Mouse (Mus musculus): ENCODE measurements around the gene Satb2. TPM values are rescaled to one million over a fixed set of nuclear protein-coding genes. Genes with fewer than 3 reads are reported as not detected.
"Not testable (repeated sequence)": the region's sequence is repeated elsewhere in the genome, so short reads cannot be mapped to it uniquely, and the experiment has no call there.

The Satb2 gene
- polyA plus RNA-seq, 1 experiment from 2014 or later, result 0.22 TPM

- Histone ChIP-seq H3K4me2 (no peak overlapping the region), H3K4me1 (replicated peaks) (no peaks in the 10 kb centered on the region), H3K36me3 (no peaks in the 10 kb centered on the region), H3K9ac (no peak overlapping the region), H3K27me3 (replicated peaks) (no peaks in the 10 kb centered on the region), H3K27ac (ENCODE audit: poor library complexity, severe bottlenecking) (no peak overlapping the region), H3K4me3 (no peak overlapping the region), H3K9me3 (replicated peaks) (no peaks in the 10 kb centered on the region)
- no peak for ATAC-seq (ENCODE audit: insufficient number of reproducible peaks, low FRiP score)
- 89% methylated on average over 8 of the region's 8 CpGs for WGBS
Observed at GRCm38 (mm10) chr1:56832738-56833137, 145.7 kb downstream of the Satb2 start.

DNA sequence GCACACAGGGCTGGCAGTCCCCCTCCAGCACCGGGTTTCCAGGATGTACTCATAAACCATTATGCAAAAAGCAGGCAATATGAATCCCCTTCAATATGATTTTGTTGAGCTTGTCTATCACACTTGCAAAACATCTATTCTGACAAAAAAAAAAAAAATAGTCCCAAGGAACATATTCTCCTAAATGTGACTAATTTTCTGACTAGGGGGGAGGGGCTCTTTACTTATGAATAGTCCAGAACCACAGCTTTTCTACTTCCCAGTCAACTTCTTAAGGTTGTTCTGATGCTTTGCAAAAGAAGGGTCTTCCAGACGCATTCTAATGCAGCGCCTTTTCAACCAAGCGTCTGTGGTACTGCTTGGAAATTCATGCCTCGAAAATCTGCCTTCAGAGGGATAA is 155.7 kb downstream of the Satb2 start:
- ATAC-seq (ENCODE audit: insufficient number of reproducible peaks, low FRiP score), result no peak
- H3K36me3 ChIP-seq, result no peaks in the 10 kb centered on the region
- 79% methylated on average over 5 of the region's 5 CpGs for WGBS
- no peaks in the 10 kb centered on the region for H3K4me1 ChIP-seq (replicated peaks)
- no peak overlapping the region for H3K4me2 ChIP-seq
- H3K27ac ChIP-seq (ENCODE audit: poor library complexity, severe bottlenecking), result no peak overlapping the region
- H3K27me3 ChIP-seq (replicated peaks), result no peaks in the 10 kb centered on the region
- H3K4me3 ChIP-seq, result no peak overlapping the region
- no peak overlapping the region for H3K9ac ChIP-seq
- no peaks in the 10 kb centered on the region for H3K9me3 ChIP-seq (replicated peaks)

DNA sequence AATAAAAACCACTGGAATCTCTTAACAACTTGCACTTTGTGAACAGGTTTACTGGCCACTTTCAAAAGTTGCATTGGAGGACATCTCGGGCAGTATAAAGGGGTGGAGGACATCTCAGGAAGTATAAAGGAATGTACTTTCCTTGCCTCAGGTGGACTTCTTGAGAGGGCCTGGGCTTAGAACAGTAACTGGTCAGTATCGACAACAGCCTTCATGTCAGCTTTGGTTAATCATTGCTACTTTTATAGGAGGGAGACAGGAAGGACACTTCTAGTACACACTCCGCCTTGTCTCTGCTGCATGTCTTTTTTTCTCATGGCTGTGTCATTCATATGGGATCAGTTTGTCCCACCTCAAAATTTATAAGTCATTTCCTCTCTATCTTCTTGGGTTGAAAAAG is 156.4 kb downstream of the Satb2 start:
- Histone ChIP-seq H3K27me3 (replicated peaks) (no peaks in the 10 kb centered on the region), H3K4me1 (replicated peaks) (no peaks in the 10 kb centered on the region), H3K4me3 (no peak overlapping the region), H3K4me2 (no peak overlapping the region), H3K36me3 (no peaks in the 10 kb centered on the region), H3K9me3 (replicated peaks) (no peaks in the 10 kb centered on the region), H3K9ac (no peak overlapping the region), H3K27ac (ENCODE audit: poor library complexity, severe bottlenecking) (no peak overlapping the region)
- ATAC-seq (ENCODE audit: insufficient number of reproducible peaks, low FRiP score), result no peak
- WGBS, result 83% methylated on average over 3 of the region's 3 CpGs

- ATAC-seq (ENCODE audit: insufficient number of reproducible peaks, low FRiP score), result no peak
Observed at GRCm38 (mm10) chr1:56813506-56813905, 164.9 kb downstream of the Satb2 start.

GRCm38 (mm10) chr1:56812961-56813360 is 165.5 kb downstream of the Satb2 start:
- Histone ChIP-seq H3K9ac (no peak overlapping the region), H3K9me3 (replicated peaks) (no peaks in the 10 kb centered on the region), H3K36me3 (no peaks in the 10 kb centered on the region), H3K27me3 (replicated peaks) (no peaks in the 10 kb centered on the region), H3K4me3 (no peak overlapping the region), H3K27ac (ENCODE audit: poor library complexity, severe bottlenecking) (no peak overlapping the region), H3K4me2 (no peak overlapping the region), H3K4me1 (replicated peaks) (no peaks in the 10 kb centered on the region)
- ATAC-seq (ENCODE audit: insufficient number of reproducible peaks, low FRiP score), result no peak
- 84% methylated on average over 4 of the region's 4 CpGs for WGBS

More at GRCm38 (mm10) chr1:56813506-56813905, 164.9 kb downstream of the Satb2 start:
- Histone ChIP-seq H3K9me3 (replicated peaks) (no peaks in the 10 kb centered on the region), H3K27ac (ENCODE audit: poor library complexity, severe bottlenecking) (no peak overlapping the region), H3K4me3 (no peak overlapping the region), H3K4me2 (no peak overlapping the region), H3K36me3 (no peaks in the 10 kb centered on the region), H3K4me1 (replicated peaks) (no peaks in the 10 kb centered on the region), H3K27me3 (replicated peaks) (no peaks in the 10 kb centered on the region), H3K9ac (no peak overlapping the region)

- H3K36me3 ChIP-seq, result no peaks in the 10 kb centered on the region
- ATAC-seq (ENCODE audit: insufficient number of reproducible peaks, low FRiP score), result no peak
- no peak overlapping the region for H3K4me2 ChIP-seq
- no peak overlapping the region for H3K27ac ChIP-seq (ENCODE audit: poor library complexity, severe bottlenecking)
- H3K9me3 ChIP-seq (replicated peaks), result no peaks in the 10 kb centered on the region
- no peaks in the 10 kb centered on the region for H3K4me1 ChIP-seq (replicated peaks)
- H3K4me3 ChIP-seq, result no peak overlapping the region
- WGBS, result 82% methylated on average over 3 of the region's 3 CpGs
- no peaks in the 10 kb centered on the region for H3K27me3 ChIP-seq (replicated peaks)
- H3K9ac ChIP-seq, result no peak overlapping the region
Observed at GRCm38 (mm10) chr1:56811486-56811885, 167.0 kb downstream of the Satb2 start.

GRCm38 (mm10) chr1:56806006-56806405 is 172.4 kb downstream of the Satb2 start:
- no peak overlapping the region for H3K4me2 ChIP-seq
- H3K9ac ChIP-seq, result no peak overlapping the region
- H3K9me3 ChIP-seq (replicated peaks), result no peaks in the 10 kb centered on the region
- no peak for ATAC-seq (ENCODE audit: insufficient number of reproducible peaks, low FRiP score)
- no peaks in the 10 kb centered on the region for H3K27me3 ChIP-seq (replicated peaks)
- H3K4me1 ChIP-seq (replicated peaks), result no peaks in the 10 kb centered on the region
- no peaks in the 10 kb centered on the region for H3K36me3 ChIP-seq
- no peak overlapping the region for H3K4me3 ChIP-seq
- no peak overlapping the region for H3K27ac ChIP-seq (ENCODE audit: poor library complexity, severe bottlenecking)
- 71% methylated on average over 5 of the region's 5 CpGs for WGBS

- 81% methylated on average over 7 of the region's 7 CpGs for WGBS
Observed at GRCm38 (mm10) chr1:56800611-56801010, 177.8 kb downstream of the Satb2 start.

DNA sequence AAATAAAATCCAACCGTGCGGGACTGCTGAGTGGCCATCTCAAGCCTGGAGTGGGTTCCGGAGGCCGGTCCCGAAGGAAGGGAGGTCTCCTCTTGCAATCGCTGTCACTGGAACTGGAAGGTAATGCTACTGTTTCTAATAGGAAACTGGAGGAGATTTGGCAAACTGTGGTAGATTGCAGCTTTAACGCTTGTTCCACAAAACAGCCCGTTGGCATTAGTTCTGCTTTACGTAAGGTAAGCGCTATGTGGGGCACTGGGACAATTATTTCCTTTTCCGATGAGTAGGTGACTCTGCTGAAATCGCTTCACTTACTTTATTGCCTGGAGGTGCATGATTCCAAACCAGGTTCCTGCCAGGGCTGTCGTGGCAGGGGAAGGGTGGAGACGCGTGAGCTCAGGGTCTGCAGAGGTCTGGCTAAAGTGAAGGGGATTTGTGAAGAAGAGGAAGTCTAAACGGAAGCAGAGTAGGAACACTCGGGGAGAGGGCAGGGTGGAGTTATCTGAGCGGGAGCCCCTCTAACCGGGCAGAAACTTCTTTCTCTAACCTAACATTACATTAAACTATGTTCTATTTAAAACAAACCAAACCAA is 183.3 kb downstream of the Satb2 start:
- 67% methylated on average over 19 of the region's 19 CpGs for WGBS
- H3K9me3 ChIP-seq (replicated peaks), result no peaks in the 10 kb centered on the region
- no peak overlapping the region for H3K9ac ChIP-seq
- H3K27me3 ChIP-seq (replicated peaks), result no peaks in the 10 kb centered on the region
- no peaks in the 10 kb centered on the region for H3K36me3 ChIP-seq
- no peak for ATAC-seq (ENCODE audit: insufficient number of reproducible peaks, low FRiP score)
- H3K4me1 ChIP-seq (replicated peaks), result no peaks in the 10 kb centered on the region
- H3K4me3 ChIP-seq, result no peak overlapping the region
- peak overlapping the region; percentile 21; the same call in 1 of the 2 replicates for H3K4me2 ChIP-seq
- H3K27ac ChIP-seq (ENCODE audit: poor library complexity, severe bottlenecking), result no peak overlapping the region

More at GRCm38 (mm10) chr1:56800611-56801010, 177.8 kb downstream of the Satb2 start:
- Histone ChIP-seq H3K4me1 (replicated peaks) (no peaks in the 10 kb centered on the region), H3K9ac (no peak overlapping the region), H3K9me3 (replicated peaks) (no peaks in the 10 kb centered on the region), H3K36me3 (no peaks in the 10 kb centered on the region), H3K4me2 (no peak overlapping the region), H3K27me3 (replicated peaks) (no peaks in the 10 kb centered on the region), H3K27ac (ENCODE audit: poor library complexity, severe bottlenecking) (no peak overlapping the region), H3K4me3 (no peak overlapping the region)
- no peak for ATAC-seq (ENCODE audit: insufficient number of reproducible peaks, low FRiP score)

- Histone ChIP-seq H3K9me3 (replicated peaks) (0 out of 2 replicates have a peak, but pooled peaks cover 3% of the 10 kb centered on the region), H3K4me1 (replicated peaks) (no peaks in the 10 kb centered on the region), H3K4me2 (no peak overlapping the region), H3K4me3 (no peak overlapping the region), H3K27me3 (replicated peaks) (no peaks in the 10 kb centered on the region), H3K9ac (no peak overlapping the region), H3K27ac (ENCODE audit: poor library complexity, severe bottlenecking) (no peak overlapping the region), H3K36me3 (no peaks in the 10 kb centered on the region)
- 80% methylated on average over 2 of the region's 2 CpGs for WGBS
- ATAC-seq (ENCODE audit: insufficient number of reproducible peaks, low FRiP score), result no peak
Observed at GRCm38 (mm10) chr1:56789641-56790040, 188.8 kb downstream of the Satb2 start.

DNA sequence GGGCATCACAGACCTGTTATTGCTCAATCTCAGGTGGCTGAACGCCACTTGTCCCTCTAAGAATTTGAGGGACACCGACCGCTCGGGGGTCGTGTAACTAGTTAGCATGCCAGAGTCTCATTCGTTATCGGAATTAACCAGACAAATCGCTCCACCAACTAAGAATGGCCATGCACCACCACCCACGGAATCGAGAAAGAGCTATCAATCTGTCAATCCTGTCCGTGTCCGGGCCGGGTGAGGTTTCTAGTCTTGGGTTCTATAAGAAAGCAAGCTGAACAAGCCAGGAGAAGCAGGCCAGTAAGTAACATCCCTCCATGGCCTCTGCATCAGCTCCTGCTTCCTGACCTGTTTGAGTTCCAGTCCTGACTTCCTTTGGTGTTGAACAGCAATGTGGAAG is 196.3 kb downstream of the Satb2 start:
- H3K9ac ChIP-seq; H3K27me3 ChIP-seq (replicated peaks); H3K4me2 ChIP-seq; H3K27ac ChIP-seq (ENCODE audit: poor library complexity, severe bottlenecking); H3K4me1 ChIP-seq (replicated peaks); H3K4me3 ChIP-seq; H3K9me3 ChIP-seq (replicated peaks); H3K36me3 ChIP-seq: not testable (repeated sequence)
- 93% methylated on average over 13 of the region's 13 CpGs for WGBS
- ATAC-seq (ENCODE audit: insufficient number of reproducible peaks, low FRiP score), result peak; percentile 88

- H3K9me3 ChIP-seq (replicated peaks), result no peaks in the 10 kb centered on the region
- no peaks in the 10 kb centered on the region for H3K27me3 ChIP-seq (replicated peaks)
- H3K4me2 ChIP-seq, result no peak overlapping the region
- H3K9ac ChIP-seq, result no peak overlapping the region
- no peak overlapping the region for H3K27ac ChIP-seq (ENCODE audit: poor library complexity, severe bottlenecking)
- no peaks in the 10 kb centered on the region for H3K4me1 ChIP-seq (replicated peaks)
- no peaks in the 10 kb centered on the region for H3K36me3 ChIP-seq
- no peak overlapping the region for H3K4me3 ChIP-seq
- ATAC-seq (ENCODE audit: insufficient number of reproducible peaks, low FRiP score), result no peak
- WGBS, result 90% methylated on average over 1 of the region's 1 CpGs
Observed at GRCm38 (mm10) chr1:56764205-56764604, 214.2 kb downstream of the Satb2 start.

Measured in heart, embryonic 12.5 days (tissue).